Mouse (Mus musculus): ENCODE data around the gene Nutf2. TPM values are rescaled to one million over a fixed set of nuclear protein-coding genes. Genes with fewer than 3 reads are reported as not detected.

The Nutf2 gene
- polyA plus RNA-seq, 1 experiment from 2014 or later = 223 TPM

- H3K27me3 ChIP-seq (replicated peaks; ENCODE audit: control insufficient read depth, insufficient read depth, low read length) = no peaks in the 10 kb centered on the region
- no peak for DNase-seq (ENCODE audit: low spot score)
- H3K36me3 ChIP-seq (ENCODE audit: control insufficient read depth, insufficient read depth, low read length) = peaks cover 11% of the 10 kb centered on the region
- no peak for ATAC-seq (ENCODE audit: low read depth)
- H3K9me3 ChIP-seq (ENCODE audit: control insufficient read depth, low read length) = no peaks in the 10 kb centered on the region
- 86% methylated on average over 5 of the region's 5 CpGs for WGBS
- no peak overlapping the region for H3K4me3 ChIP-seq (ENCODE audit: low read depth, low read length)
- H3K27ac ChIP-seq (replicated peaks; ENCODE audit: low read depth, low read length) = no peak overlapping the region
- H3K9ac ChIP-seq (ENCODE audit: low read depth, low read length) = no peak overlapping the region
- H3K4me1 ChIP-seq (ENCODE audit: control insufficient read depth, insufficient read depth, low read length) = peaks cover 33% of the 10 kb centered on the region
- no peak overlapping the region for H3K4me2 ChIP-seq (ENCODE audit: low read depth, low read length)
Observed at GRCm38 (mm10) chr8:105858495-105858894, 1.9 kb upstream of the Nutf2 start.

GRCm38 (mm10) chr8:105859314-105859713 lies 1.1 kb upstream of the Nutf2 start:
- 75% methylated on average over 5 of the region's 5 CpGs for WGBS
- no peak overlapping the region for H3K9ac ChIP-seq (ENCODE audit: low read depth, low read length)
- H3K4me1 ChIP-seq (ENCODE audit: control insufficient read depth, insufficient read depth, low read length) = peaks cover 33% of the 10 kb centered on the region
- peak overlapping the region; percentile 84 for H3K27ac ChIP-seq (replicated peaks; ENCODE audit: low read depth, low read length)
- no peaks in the 10 kb centered on the region for H3K9me3 ChIP-seq (ENCODE audit: control insufficient read depth, low read length)
- DNase-seq (ENCODE audit: low spot score) = no peak
- H3K4me3 ChIP-seq (ENCODE audit: low read depth, low read length) = no peak overlapping the region
- no peaks in the 10 kb centered on the region for H3K27me3 ChIP-seq (replicated peaks; ENCODE audit: control insufficient read depth, insufficient read depth, low read length)
- peaks cover 15% of the 10 kb centered on the region for H3K36me3 ChIP-seq (ENCODE audit: control insufficient read depth, insufficient read depth, low read length)
- peak overlapping the region; percentile 52; the same call in 1 of the 2 replicates for H3K4me2 ChIP-seq (ENCODE audit: low read depth, low read length)
- no peak for ATAC-seq (ENCODE audit: low read depth)

- no peaks in the 10 kb centered on the region for H3K9me3 ChIP-seq (ENCODE audit: control insufficient read depth, low read length)
- H3K27ac ChIP-seq (replicated peaks; ENCODE audit: low read depth, low read length) = no peak overlapping the region
- 8% methylated on average over 1 of the region's 1 CpGs for WGBS
- no peaks in the 10 kb centered on the region for H3K27me3 ChIP-seq (replicated peaks; ENCODE audit: control insufficient read depth, insufficient read depth, low read length)
- DNase-seq (ENCODE audit: low spot score) (no peak), ATAC-seq (ENCODE audit: low read depth) (no peak)
- H3K4me3 ChIP-seq (ENCODE audit: low read depth, low read length) = peak overlapping the region; percentile 96
- peak overlapping the region; percentile 84 for H3K4me2 ChIP-seq (ENCODE audit: low read depth, low read length)
- H3K4me1 ChIP-seq (ENCODE audit: control insufficient read depth, insufficient read depth, low read length) = peaks cover 24% of the 10 kb centered on the region
- H3K36me3 ChIP-seq (ENCODE audit: control insufficient read depth, insufficient read depth, low read length) = peaks cover 30% of the 10 kb centered on the region
- peak overlapping the region; percentile 94 for H3K9ac ChIP-seq (ENCODE audit: low read depth, low read length)
Observed at GRCm38 (mm10) chr8:105861951-105862350, 1.6 kb downstream of the Nutf2 start.

GRCm38 (mm10) chr8:105866364-105867029 lies 6.1 kb downstream of the Nutf2 start:
- ATAC-seq (ENCODE audit: low read depth) = no peak
- Histone ChIP-seq H3K9me3 (ENCODE audit: control insufficient read depth, low read length) (no peaks in the 10 kb centered on the region), H3K4me1 (ENCODE audit: control insufficient read depth, insufficient read depth, low read length) (peaks cover 7% of the 10 kb centered on the region), H3K27ac (replicated peaks; ENCODE audit: low read depth, low read length) (no peak overlapping the region), H3K27me3 (replicated peaks; ENCODE audit: control insufficient read depth, insufficient read depth, low read length) (no peaks in the 10 kb centered on the region), H3K4me3 (ENCODE audit: low read depth, low read length) (no peak overlapping the region), H3K9ac (ENCODE audit: low read depth, low read length) (no peak overlapping the region), H3K36me3 (ENCODE audit: control insufficient read depth, insufficient read depth, low read length) (peaks cover 64% of the 10 kb centered on the region), H3K4me2 (ENCODE audit: low read depth, low read length) (no peak overlapping the region)
- DNase-seq (ENCODE audit: low spot score) = no peak
- 84% methylated on average over 6 of the region's 6 CpGs for WGBS

GRCm38 (mm10) chr8:105874301-105874700 lies 13.9 kb downstream of the Nutf2 start:
- no peak overlapping the region for H3K4me2 ChIP-seq (ENCODE audit: low read depth, low read length)
- no peak overlapping the region for H3K9ac ChIP-seq (ENCODE audit: low read depth, low read length)
- no peak for DNase-seq (ENCODE audit: low spot score)
- peaks cover 78% of the 10 kb centered on the region for H3K36me3 ChIP-seq (ENCODE audit: control insufficient read depth, insufficient read depth, low read length)
- H3K27me3 ChIP-seq (replicated peaks; ENCODE audit: control insufficient read depth, insufficient read depth, low read length) = no peaks in the 10 kb centered on the region
- no peak overlapping the region for H3K27ac ChIP-seq (replicated peaks; ENCODE audit: low read depth, low read length)
- WGBS = 77% methylated on average over 6 of the region's 6 CpGs
- no peak overlapping the region for H3K4me3 ChIP-seq (ENCODE audit: low read depth, low read length)
- H3K4me1 ChIP-seq (ENCODE audit: control insufficient read depth, insufficient read depth, low read length) = no peaks in the 10 kb centered on the region
- ATAC-seq (ENCODE audit: low read depth) = no peak
- H3K9me3 ChIP-seq (ENCODE audit: control insufficient read depth, low read length) = no peaks in the 10 kb centered on the region

GRCm38 (mm10) chr8:105880754-105881520 lies 20.6 kb downstream of the Nutf2 start, which contains the start of gene Edc4:
Gene Edc4, plus strand, starts transcription at chr8:105880881.
- no peaks in the 10 kb centered on the region for H3K27me3 ChIP-seq (replicated peaks; ENCODE audit: control insufficient read depth, insufficient read depth, low read length)
- H3K27ac ChIP-seq (replicated peaks; ENCODE audit: low read depth, low read length) = peak within 1 kb of the TSS; percentile 67
- peak within 1 kb of the TSS; percentile 85 for H3K4me3 ChIP-seq (ENCODE audit: low read depth, low read length)
- H3K9ac ChIP-seq (ENCODE audit: low read depth, low read length) = peak within 1 kb of the TSS; percentile 90
- H3K9me3 ChIP-seq (ENCODE audit: control insufficient read depth, low read length) = no peaks in the 10 kb centered on the region
- peak; percentile 83 for ATAC-seq (ENCODE audit: low read depth)
- peaks cover 64% of the 10 kb centered on the region for H3K36me3 ChIP-seq (ENCODE audit: control insufficient read depth, insufficient read depth, low read length)
- DNase-seq (ENCODE audit: low spot score) = peak; percentile 82
- H3K4me1 ChIP-seq (ENCODE audit: control insufficient read depth, insufficient read depth, low read length) = peaks cover 8% of the 10 kb centered on the region; the same call in 1 of the 2 replicates
- WGBS = under 1% methylated on average over 39 of the region's 45 CpGs
- H3K4me2 ChIP-seq (ENCODE audit: low read depth, low read length) = peak within 1 kb of the TSS; percentile 89

GRCm38 (mm10) chr8:105889756-105890465 lies 29.5 kb downstream of the Nutf2 start:
- H3K9me3 ChIP-seq (ENCODE audit: control insufficient read depth, low read length) = no peaks in the 10 kb centered on the region
- DNase-seq (ENCODE audit: low spot score) (no peak), ATAC-seq (ENCODE audit: low read depth) (no peak)
- no peak overlapping the region for H3K4me2 ChIP-seq (ENCODE audit: low read depth, low read length)
- H3K9ac ChIP-seq (ENCODE audit: low read depth, low read length) = no peak overlapping the region
- H3K27ac ChIP-seq (replicated peaks; ENCODE audit: low read depth, low read length) = no peak overlapping the region
- H3K4me3 ChIP-seq (ENCODE audit: low read depth, low read length) = no peak overlapping the region
- WGBS = 95% methylated on average over 12 of the region's 12 CpGs
- H3K4me1 ChIP-seq (ENCODE audit: control insufficient read depth, insufficient read depth, low read length) = no peaks in the 10 kb centered on the region
- no peaks in the 10 kb centered on the region for H3K27me3 ChIP-seq (replicated peaks; ENCODE audit: control insufficient read depth, insufficient read depth, low read length)
- peaks cover 88% of the 10 kb centered on the region for H3K36me3 ChIP-seq (ENCODE audit: control insufficient read depth, insufficient read depth, low read length)

- WGBS = 92% methylated on average over 6 of the region's 6 CpGs
- ATAC-seq (ENCODE audit: low read depth) = no peak
- peaks cover 81% of the 10 kb centered on the region for H3K36me3 ChIP-seq (ENCODE audit: control insufficient read depth, insufficient read depth, low read length)
Observed at GRCm38 (mm10) chr8:105890870-105891269, 30.5 kb downstream of the Nutf2 start.

More at GRCm38 (mm10) chr8:105890870-105891269, 30.5 kb downstream of the Nutf2 start:
- Histone ChIP-seq H3K9me3 (ENCODE audit: control insufficient read depth, low read length) (no peaks in the 10 kb centered on the region), H3K4me3 (ENCODE audit: low read depth, low read length) (no peak overlapping the region), H3K9ac (ENCODE audit: low read depth, low read length) (no peak overlapping the region), H3K4me1 (ENCODE audit: control insufficient read depth, insufficient read depth, low read length) (no peaks in the 10 kb centered on the region), H3K27me3 (replicated peaks; ENCODE audit: control insufficient read depth, insufficient read depth, low read length) (no peaks in the 10 kb centered on the region), H3K27ac (replicated peaks; ENCODE audit: low read depth, low read length) (no peak overlapping the region), H3K4me2 (ENCODE audit: low read depth, low read length) (no peak overlapping the region)
- no peak for DNase-seq (ENCODE audit: low spot score)

All from embryonic facial prominence, embryonic 14.5 days (tissue).